Mouse (Mus musculus): Measurements from ENCODE around the gene Fam102a.

- TF ChIP-seq CTCF (IDR thresholded peaks at IDR 0.05; ENCODE audit: borderline replicate concordance, insufficient read depth, low read depth, low read length) (no peak), POLR2A (IDR thresholded peaks at IDR 0.05; ENCODE audit: borderline replicate concordance, insufficient read depth, low read length) (no peak)
Measured at GRCm38 (mm10) chr2:32553592-32554148, 18.5 kb downstream of the Fam102a start.
